Mouse (Mus musculus) intestine, embryonic 16.5 days (tissue): ENCODE measurements around the gene Nek7. TPM values are rescaled to one million over a fixed set of nuclear protein-coding genes. Genes with fewer than 3 reads are reported as not detected.

Source experiments
- ATAC-seq: fragments of 200-750 bp; cut with Nextera tagmentation; 2 replicates; pipeline ENCODE4 v1.8.0; 2017; ENCODE audit warnings: moderate TSS enrichment, moderate library complexity
- H3K27ac ChIP-seq: fragments of 300-500 bp; sonication (generic); 2 replicates; pipeline ENCODE4 v1.5.1; 2014; ENCODE audit warnings: mild to moderate bottlenecking, low read length
- H3K27me3 ChIP-seq: fragments of 300-500 bp; sonication (generic); replicated peaks from 2 replicates; pipeline ENCODE4 v1.6.1; 2014; ENCODE audit warnings: low read length, control low read depth, mixed read lengths; ENCODE audit not compliant: control insufficient read depth, insufficient read depth
- H3K36me3 ChIP-seq: fragments of 300-500 bp; sonication (generic); 2 replicates; pipeline ENCODE4 v1.6.1; 2014; ENCODE audit warnings: low read length, control low read depth; ENCODE audit not compliant: control insufficient read depth, insufficient read depth
- H3K4me1 ChIP-seq: fragments of 300-500 bp; sonication (generic); 2 replicates; pipeline ENCODE4 v1.6.1; 2014; ENCODE audit warnings: low read length, control low read depth, mixed read lengths; ENCODE audit not compliant: control insufficient read depth, insufficient read depth
- H3K4me2 ChIP-seq: fragments of 300-500 bp; sonication (generic); 2 replicates; pipeline ENCODE4 v1.6.1; 2014; ENCODE audit warnings: low read depth, low read length, control low read depth
- H3K4me3 ChIP-seq: fragments of 300-500 bp; sonication (generic); 2 replicates; pipeline ENCODE4 v1.5.1; 2014; ENCODE audit warnings: mild to moderate bottlenecking, low read length
- H3K9ac ChIP-seq: fragments of 300-500 bp; sonication (generic); 2 replicates; pipeline ENCODE4 v1.6.1; 2014; ENCODE audit warnings: low read depth, low read length
- H3K9me3 ChIP-seq: fragments of 300-500 bp; sonication (generic); 2 replicates; pipeline ENCODE4 v1.6.1; 2016; ENCODE audit warnings: low read length, control low read depth; ENCODE audit not compliant: control insufficient read depth
- WGBS: fragments of 180-500 bp; shearing (Covaris S2); extraction: QIAGEN DNeasy Blood & Tissue Kit; methylation state at CpG from one replicate; pipeline ENCODE4 v1.1.7; 2014; 5-methylcytosine and 5-hydroxymethylcytosine counted together
- polyA plus RNA-seq: library from polyadenylated mRNA; unstranded; fragments of >200 nt; fragmentation: Nextera tagmentation; extraction: Ambion mirVana; gene quantifications from 2 replicates; pipeline ENCODE4 v1.2.1, GENCODE M21; 2015

Gene Nek7
- polyA plus RNA-seq, 1 experiment from 2014 or later: 19.2 TPM

GRCm38 (mm10) chr1:138487569-138487968 is 132.4 kb downstream of the Nek7 start:
- no peak overlapping the region for H3K4me3 ChIP-seq
- H3K9me3 ChIP-seq: no peaks in the 10 kb centered on the region
- no peaks in the 10 kb centered on the region for H3K4me1 ChIP-seq
- ATAC-seq: no peak
- H3K9ac ChIP-seq: no peak overlapping the region
- WGBS: 78% methylated on average over 5 of the region's 5 CpGs
- no peaks in the 10 kb centered on the region for H3K36me3 ChIP-seq
- no peaks in the 10 kb centered on the region for H3K27me3 ChIP-seq
- no peak overlapping the region for H3K27ac ChIP-seq
- no peak overlapping the region for H3K4me2 ChIP-seq

GRCm38 (mm10) chr1:138480694-138481093 is 139.2 kb downstream of the Nek7 start:
- Histone ChIP-seq H3K9me3 (no peaks in the 10 kb centered on the region), H3K27me3 (no peaks in the 10 kb centered on the region), H3K9ac (no peak overlapping the region), H3K36me3 (no peaks in the 10 kb centered on the region), H3K4me2 (no peak overlapping the region), H3K27ac (no peak overlapping the region), H3K4me3 (no peak overlapping the region), H3K4me1 (no peaks in the 10 kb centered on the region)
- 88% methylated on average over 1 of the region's 1 CpGs for WGBS
- no peak for ATAC-seq

- ATAC-seq: no peak
- H3K9ac ChIP-seq: no peak overlapping the region
- no peaks in the 10 kb centered on the region for H3K9me3 ChIP-seq
- H3K27me3 ChIP-seq: no peaks in the 10 kb centered on the region
- no peak overlapping the region for H3K4me3 ChIP-seq
- no peak overlapping the region for H3K4me2 ChIP-seq
- no peaks in the 10 kb centered on the region for H3K36me3 ChIP-seq
- WGBS: 77% methylated on average over 2 of the region's 2 CpGs
- H3K27ac ChIP-seq: no peak overlapping the region
- H3K4me1 ChIP-seq: no peaks in the 10 kb centered on the region
These were observed 154.6 kb downstream of the Nek7 start for GRCm38 (mm10) chr1:138465352-138465751.

GRCm38 (mm10) chr1:138461425-138461824 is 158.5 kb downstream of the Nek7 start:
- no peaks in the 10 kb centered on the region for H3K36me3 ChIP-seq
- H3K4me2 ChIP-seq: no peak overlapping the region
- WGBS: 82% methylated on average over 3 of the region's 3 CpGs
- H3K9me3 ChIP-seq: no peaks in the 10 kb centered on the region
- no peak overlapping the region for H3K4me3 ChIP-seq
- ATAC-seq: no peak
- no peak overlapping the region for H3K9ac ChIP-seq
- H3K27ac ChIP-seq: no peak overlapping the region
- no peaks in the 10 kb centered on the region for H3K27me3 ChIP-seq
- H3K4me1 ChIP-seq: no peaks in the 10 kb centered on the region

- Histone ChIP-seq H3K4me3 (no peak overlapping the region), H3K4me2 (no peak overlapping the region), H3K27ac (no peak overlapping the region), H3K9me3 (no peaks in the 10 kb centered on the region), H3K4me1 (no peaks in the 10 kb centered on the region), H3K36me3 (no peaks in the 10 kb centered on the region), H3K27me3 (no peaks in the 10 kb centered on the region), H3K9ac (no peak overlapping the region)
- ATAC-seq: no peak
- WGBS: 70% methylated on average over 2 of the region's 2 CpGs
These were observed 170.5 kb downstream of the Nek7 start for GRCm38 (mm10) chr1:138449476-138449851.

- ATAC-seq: no peak
- no peaks in the 10 kb centered on the region for H3K27me3 ChIP-seq
- no peaks in the 10 kb centered on the region for H3K4me1 ChIP-seq
- no peaks in the 10 kb centered on the region for H3K36me3 ChIP-seq
- no peak overlapping the region for H3K9ac ChIP-seq
- H3K4me3 ChIP-seq: no peak overlapping the region
- 47% methylated on average over 15 of the region's 15 CpGs for WGBS
- no peak overlapping the region for H3K4me2 ChIP-seq
- H3K27ac ChIP-seq: no peak overlapping the region
- H3K9me3 ChIP-seq: no peaks in the 10 kb centered on the region
These were observed 171.1 kb downstream of the Nek7 start for GRCm38 (mm10) chr1:138448635-138449475.

GRCm38 (mm10) chr1:138446846-138447245 is 173.1 kb downstream of the Nek7 start:
- no peak overlapping the region for H3K4me3 ChIP-seq
- H3K4me1 ChIP-seq: no peaks in the 10 kb centered on the region
- H3K36me3 ChIP-seq: no peaks in the 10 kb centered on the region
- no peak overlapping the region for H3K9ac ChIP-seq
- WGBS: 49% methylated on average over 1 of the region's 1 CpGs
- ATAC-seq: no peak
- H3K9me3 ChIP-seq: no peaks in the 10 kb centered on the region
- H3K27ac ChIP-seq: no peak overlapping the region
- H3K27me3 ChIP-seq: no peaks in the 10 kb centered on the region
- no peak overlapping the region for H3K4me2 ChIP-seq

Other genes starting within 250 kb of the Nek7 start
- 0.06 TPM in 1 of 2 replicates, not detected in the other for gene Lhx9, start 228.4 kb upstream of the Nek7 start, polyA plus RNA-seq
- gene 2310009B15Rik, start 236.7 kb upstream of the Nek7 start, polyA plus RNA-seq: 28.1 and 32.0 TPM in 2 replicates